Mouse (Mus musculus) stomach, postnatal 0 days (tissue): ENCODE results near the gene Mex3d. TPM values are rescaled to one million over a fixed set of nuclear protein-coding genes. Genes with fewer than 3 reads are reported as not detected.

ENCODE experiments used
- ATAC-seq: fragments of 200-750 bp; cut with Nextera tagmentation; 2 replicates; pipeline ENCODE4 v1.8.0; 2017; ENCODE audit not compliant: low FRiP score, low TSS enrichment
- DNase-seq: peaks from one replicate; pipeline ENCODE4 v3.0.0-alpha.2; 2016; ENCODE audit warnings: low spot score
- H3K27ac ChIP-seq: fragments of 300-500 bp; sonication (generic); replicated peaks from 2 replicates; pipeline ENCODE4 v1.5.1; 2014; ENCODE audit warnings: mild to moderate bottlenecking, control low read depth
- H3K27me3 ChIP-seq: fragments of 300-500 bp; sonication (generic); 2 replicates; pipeline ENCODE4 v1.6.1; 2014; ENCODE audit warnings: low read length; ENCODE audit not compliant: control insufficient read depth, insufficient read depth
- H3K36me3 ChIP-seq: fragments of 300-500 bp; sonication (generic); 2 replicates; pipeline ENCODE4 v1.6.1; 2014; ENCODE audit warnings: low read length, mixed read lengths; ENCODE audit not compliant: control insufficient read depth, insufficient read depth
- H3K4me1 ChIP-seq: fragments of 300-500 bp; sonication (generic); replicated peaks from 2 replicates; pipeline ENCODE4 v1.6.1; 2014; ENCODE audit warnings: antibody characterized with exemption; ENCODE audit not compliant: control insufficient read depth, insufficient read depth
- H3K4me2 ChIP-seq: fragments of 300-500 bp; sonication (generic); replicated peaks from 2 replicates; pipeline ENCODE4 v1.6.1; 2014; ENCODE audit warnings: low read depth, mild to moderate bottlenecking, control low read depth, moderate library complexity
- H3K4me3 ChIP-seq: fragments of 300-500 bp; sonication (generic); 2 replicates; pipeline ENCODE4 v1.5.1; 2014; ENCODE audit warnings: low read depth, low read length, control low read depth
- H3K9ac ChIP-seq: fragments of 300-500 bp; sonication (generic); 2 replicates; pipeline ENCODE4 v1.6.1; 2014; ENCODE audit warnings: mild to moderate bottlenecking, low read length, control low read depth, mixed read lengths
- H3K9me3 ChIP-seq: fragments of 300-500 bp; sonication (generic); 2 replicates; pipeline ENCODE4 v1.6.1; 2016; ENCODE audit warnings: low read length; ENCODE audit not compliant: control insufficient read depth
- CTCF ChIP-seq: IDR thresholded peaks from 2 replicates; pipeline ENCODE4 v1.5.1; 2016; ENCODE audit warnings: antibody characterized with exemption, low read depth, mild to moderate bottlenecking, moderate library complexity
- EP300 ChIP-seq: optimal IDR thresholded peaks from 2 replicates; pipeline ENCODE3; 2016; ENCODE audit warnings: antibody characterized with exemption
- WGBS: fragments of 180-500 bp; shearing (Covaris S2); extraction: QIAGEN DNeasy Blood & Tissue Kit; methylation state at CpG from one replicate; pipeline ENCODE4 v1.1.7; 2014; 5-methylcytosine and 5-hydroxymethylcytosine counted together
- polyA plus RNA-seq: library from polyadenylated mRNA; unstranded; fragments of >200 nt; fragmentation: Nextera tagmentation; extraction: Ambion mirVana; gene quantifications from 2 replicates; pipeline ENCODE4 v1.2.1, GENCODE M21; 2015

Mex3d gene
- polyA plus RNA-seq, 1 experiment from 2014 or later, result 4.1 TPM

GRCm38 (mm10) chr10:80382641-80383365 lies 4.7 kb downstream of the Mex3d start:
- Histone ChIP-seq H3K27ac (no peak overlapping the region), H3K9ac (no peak overlapping the region), H3K4me3 (no peak overlapping the region), H3K27me3 (no peaks in the 10 kb centered on the region), H3K4me2 (no peak overlapping the region), H3K36me3 (peaks cover 16% of the 10 kb centered on the region), H3K4me1 (peaks cover 12% of the 10 kb centered on the region; the same call in 1 of the 2 replicates), H3K9me3 (no peaks in the 10 kb centered on the region)
- 77% methylated on average over 7 of the region's 7 CpGs for WGBS
- DNase-seq (no peak), ATAC-seq (no peak)
- TF ChIP-seq CTCF, result no peak
- TF ChIP-seq EP300, result no peak

GRCm38 (mm10) chr10:80377716-80378115 lies 9.7 kb downstream of the Mex3d start:
- no peak for ATAC-seq
- H3K4me1 ChIP-seq, result no peaks in the 10 kb centered on the region
- H3K9me3 ChIP-seq, result no peaks in the 10 kb centered on the region
- H3K27ac ChIP-seq, result no peak overlapping the region
- H3K27me3 ChIP-seq, result no peaks in the 10 kb centered on the region
- H3K9ac ChIP-seq, result no peak overlapping the region
- peaks cover 16% of the 10 kb centered on the region for H3K36me3 ChIP-seq
- H3K4me2 ChIP-seq, result no peak overlapping the region
- no peak for DNase-seq
- H3K4me3 ChIP-seq, result no peak overlapping the region
- 47% methylated on average over 10 of the region's 10 CpGs for WGBS
- TF ChIP-seq EP300 (no peak), CTCF (peak; percentile 73)

- no peak overlapping the region for H3K9ac ChIP-seq
- TF ChIP-seq CTCF (peak; percentile 91), EP300 (no peak)
- H3K4me3 ChIP-seq, result no peak overlapping the region
- H3K4me1 ChIP-seq, result no peaks in the 10 kb centered on the region
- H3K27ac ChIP-seq, result no peak overlapping the region
- no peaks in the 10 kb centered on the region for H3K9me3 ChIP-seq
- 3% methylated on average over 7 of the region's 7 CpGs for WGBS
- DNase-seq (peak; percentile 94), ATAC-seq (peak; percentile 64; the same call in 1 of the 2 replicates)
- H3K36me3 ChIP-seq, result peaks cover 6% of the 10 kb centered on the region
- no peak overlapping the region for H3K4me2 ChIP-seq
- H3K27me3 ChIP-seq, result no peaks in the 10 kb centered on the region
These were observed 11.3 kb downstream of the Mex3d start for GRCm38 (mm10) chr10:80376160-80376559.

GRCm38 (mm10) chr10:80374063-80374462 lies 13.4 kb downstream of the Mex3d start:
- Histone ChIP-seq H3K4me2 (no peak overlapping the region), H3K27ac (no peak overlapping the region), H3K9me3 (no peaks in the 10 kb centered on the region), H3K4me1 (no peaks in the 10 kb centered on the region), H3K27me3 (no peaks in the 10 kb centered on the region), H3K9ac (no peak overlapping the region), H3K4me3 (no peak overlapping the region), H3K36me3 (no peaks in the 10 kb centered on the region)
- DNase-seq (peak; percentile 81), ATAC-seq (peak; percentile 69)
- TF ChIP-seq CTCF (peak; percentile 83), EP300 (no peak)
- 26% methylated on average over 6 of the region's 6 CpGs for WGBS

GRCm38 (mm10) chr10:80372706-80373105 lies 14.8 kb downstream of the Mex3d start:
- no peaks in the 10 kb centered on the region for H3K4me1 ChIP-seq
- H3K27me3 ChIP-seq, result no peaks in the 10 kb centered on the region
- H3K36me3 ChIP-seq, result no peaks in the 10 kb centered on the region
- H3K4me2 ChIP-seq, result no peak overlapping the region
- H3K9me3 ChIP-seq, result no peaks in the 10 kb centered on the region
- ATAC-seq, result no peak
- H3K4me3 ChIP-seq, result no peak overlapping the region
- WGBS, result 81% methylated on average over 6 of the region's 6 CpGs
- TF ChIP-seq CTCF (no peak), EP300 (no peak)
- H3K9ac ChIP-seq, result no peak overlapping the region
- no peak overlapping the region for H3K27ac ChIP-seq
- no peak for DNase-seq

- H3K27ac ChIP-seq, result no peak overlapping the region
- no peak overlapping the region for H3K9ac ChIP-seq
- TF ChIP-seq EP300 (no peak), CTCF (no peak)
- H3K36me3 ChIP-seq, result no peaks in the 10 kb centered on the region
- H3K4me1 ChIP-seq, result no peaks in the 10 kb centered on the region
- DNase-seq (no peak), ATAC-seq (no peak)
- no peaks in the 10 kb centered on the region for H3K9me3 ChIP-seq
- WGBS, result 48% methylated on average over 9 of the region's 9 CpGs
- H3K4me3 ChIP-seq, result no peak overlapping the region
- no peaks in the 10 kb centered on the region for H3K27me3 ChIP-seq
- H3K4me2 ChIP-seq, result peak overlapping the region; percentile 0; the same call in 1 of the 2 replicates
These were observed 15.5 kb downstream of the Mex3d start for GRCm38 (mm10) chr10:80371983-80372382.
